ENCODE assay signal across 8 mouse cellular contexts in genomic region chr17:9776286-9777016, GRCm38 (mm10).
A peak's percentile ranks its signal among the peaks of the same experiment; 100 is the strongest.
DNase-seq lines count a peak whose midpoint lies in the region; ATAC-seq lines count a peak whose summit lies in the region.
"Had no signal": no experiment of that assay in that cellular context is flagged by ENCODE, and none has a peak within 500 bp of the region (broad histone marks: within the 10 kb centered on the region; RNA-seq: fewer than 3 reads in every experiment).

No protein-coding gene starts in this region.

- no peaks in the 10 kb centered on the region for H3K9me3 ChIP-seq in forebrain, embryonic 15.5 days

- H3K27ac ChIP-seq in forebrain, embryonic 15.5 days (replicated peaks): peak overlapping the region; percentile 82

- no peaks in the 10 kb centered on the region for H3K27me3 ChIP-seq in forebrain, embryonic 15.5 days

- WGBS in forebrain, embryonic 15.5 days: 7% methylated on average over 8 of the region's 9 CpGs

- H3K4me3 ChIP-seq in forebrain, embryonic 15.5 days: no peak overlapping the region

- ATAC-seq in forebrain, embryonic 15.5 days (replicated peaks): peak; percentile 83

- no peaks in the 10 kb centered on the region for H3K36me3 ChIP-seq in forebrain, embryonic 15.5 days

- peaks cover 27% of the 10 kb centered on the region for H3K4me1 ChIP-seq in forebrain, embryonic 15.5 days

- peak overlapping the region; percentile 1; the same call in 1 of the 2 replicates for H3K4me2 ChIP-seq in forebrain, embryonic 15.5 days (replicated peaks)

- no peak overlapping the region for H3K9ac ChIP-seq in forebrain, embryonic 15.5 days (replicated peaks)

- peak; percentile 45 to 55 for DNase-seq in layer of hippocampus, postnatal 10 days (ENCODE audit: low spot score in 2 of 2)
- no peak for DNase-seq in layer of hippocampus, adult 11-12 months (ENCODE audit: low spot score)
- peak; percentile 54 for DNase-seq in mesoderm, embryonic 11.5 days (ENCODE audit: low read depth, low spot score)
- DNase-seq in right cerebral cortex, postnatal 4 days: peak; percentile 38
- DNase-seq in urinary bladder, postnatal 14 days (ENCODE audit: low spot score): no peak
- no peak for DNase-seq in lung, postnatal 4 days
- DNase-seq: thymus, adult 2 months had no signal

Comparison
In these comparisons a context has a peak if more than half of its experiments do, and no peak if none do; other contexts are left out.
1. DNase-seq: peak in layer of hippocampus, postnatal 10 days (2 of 2), mesoderm, embryonic 11.5 days (single experiment) and right cerebral cortex, postnatal 4 days (single experiment); none in layer of hippocampus, adult 11-12 months (single experiment), urinary bladder, postnatal 14 days (single experiment) and lung, postnatal 4 days (0 of 2).